Mouse (Mus musculus) limb, embryonic 10.5 days (tissue): ENCODE results near the gene Csnk1g1. TPM values are rescaled to one million over a fixed set of nuclear protein-coding genes. Genes with fewer than 3 reads are reported as not detected.

Experiments
- DNase-seq: peaks from one replicate; pipeline ENCODE4 v3.0.0-alpha.2; 2017; ENCODE audit warnings: low spot score
- H3K27ac ChIP-seq: fragments of 300-500 bp; sonication (generic); 2 replicates; pipeline ENCODE4 v1.5.1; 2016; ENCODE audit warnings: mild to moderate bottlenecking
- H3K27me3 ChIP-seq: fragments of 300-500 bp; sonication (generic); 2 replicates; pipeline ENCODE4 v1.6.1; 2016; ENCODE audit warnings: low read depth, mild to moderate bottlenecking; ENCODE audit not compliant: poor library complexity, severe bottlenecking
- H3K36me3 ChIP-seq: fragments of 300-500 bp; sonication (generic); 2 replicates; pipeline ENCODE4 v1.6.1; 2016; ENCODE audit warnings: mild to moderate bottlenecking, moderate library complexity
- H3K4me1 ChIP-seq: fragments of 300-500 bp; sonication (generic); 2 replicates; pipeline ENCODE4 v1.6.1; 2016
- H3K4me3 ChIP-seq: fragments of 300-500 bp; sonication (generic); 2 replicates; pipeline ENCODE4 v1.5.1; 2016; ENCODE audit warnings: mild to moderate bottlenecking, moderate library complexity
- H3K9me3 ChIP-seq: fragments of 300-500 bp; sonication (generic); replicated peaks from 2 replicates; pipeline ENCODE4 v1.6.1; 2016; ENCODE audit warnings: mild to moderate bottlenecking
- WGBS: fragments of 180-500 bp; shearing (Covaris S2); methylation state at CpG from one replicate; pipeline ENCODE4 v1.1.7; 2016; 5-methylcytosine and 5-hydroxymethylcytosine counted together
- polyA plus RNA-seq: library from polyadenylated mRNA; unstranded; fragments of >200 nt; fragmentation: Nextera tagmentation; extraction: Ambion mirVana; gene quantifications from 2 replicates; pipeline ENCODE4 v1.2.1, GENCODE M21; 2016

The Csnk1g1 gene
- polyA plus RNA-seq, 1 experiment from 2014 or later: 15.4 TPM

- peak overlapping the region; percentile 95 for H3K27ac ChIP-seq
- WGBS: 37% methylated on average over 4 of the region's 4 CpGs
These were observed 152.3 kb downstream of the Csnk1g1 start for GRCm38 (mm10) chr9:66060986-66061385.

GRCm38 (mm10) chr9:66061656-66062055 lies 152.9 kb downstream of the Csnk1g1 start:
- Histone ChIP-seq H3K27me3 (peaks cover 7% of the 10 kb centered on the region; the same call in 1 of the 2 replicates), H3K27ac (0 out of 2 replicates have a peak overlapping the region, but pooled peaks have one; percentile 95), H3K4me3 (peak overlapping the region; percentile 89), H3K4me1 (peaks cover 22% of the 10 kb centered on the region), H3K9me3 (no peaks in the 10 kb centered on the region), H3K36me3 (peaks cover 50% of the 10 kb centered on the region)
- WGBS: 92% methylated on average over 3 of the region's 3 CpGs
- DNase-seq: no peak

More at GRCm38 (mm10) chr9:66060986-66061385, 152.3 kb downstream of the Csnk1g1 start:
- Histone ChIP-seq H3K27me3 (peaks cover under 1% of the 10 kb centered on the region; the same call in 1 of the 2 replicates), H3K9me3 (no peaks in the 10 kb centered on the region), H3K4me1 (peaks cover 22% of the 10 kb centered on the region), H3K4me3 (peak overlapping the region; percentile 89), H3K36me3 (peaks cover 43% of the 10 kb centered on the region)
- no peak for DNase-seq

- Histone ChIP-seq H3K4me1 (peaks cover 26% of the 10 kb centered on the region), H3K4me3 (no peak overlapping the region), H3K27me3 (peaks cover 25% of the 10 kb centered on the region), H3K27ac (no peak overlapping the region), H3K36me3 (peaks cover 62% of the 10 kb centered on the region), H3K9me3 (no peaks in the 10 kb centered on the region)
- DNase-seq: no peak
- WGBS: 90% methylated on average over 3 of the region's 3 CpGs
These were observed 154.7 kb downstream of the Csnk1g1 start for GRCm38 (mm10) chr9:66063446-66063845.

- Histone ChIP-seq H3K4me1 (peaks cover 27% of the 10 kb centered on the region), H3K27ac (no peak overlapping the region), H3K27me3 (peaks cover 33% of the 10 kb centered on the region), H3K4me3 (no peak overlapping the region), H3K9me3 (no peaks in the 10 kb centered on the region), H3K36me3 (peaks cover 62% of the 10 kb centered on the region)
- 98% methylated on average over 11 of the region's 11 CpGs for WGBS
- DNase-seq: peak; percentile 24
These were observed 155.6 kb downstream of the Csnk1g1 start for GRCm38 (mm10) chr9:66064316-66064715.

GRCm38 (mm10) chr9:66066791-66067190 lies 158.1 kb downstream of the Csnk1g1 start:
- H3K36me3 ChIP-seq: peaks cover 58% of the 10 kb centered on the region
- WGBS: 85% methylated on average over 3 of the region's 3 CpGs
- no peak overlapping the region for H3K27ac ChIP-seq
- H3K9me3 ChIP-seq: no peaks in the 10 kb centered on the region
- peaks cover 49% of the 10 kb centered on the region for H3K27me3 ChIP-seq
- no peak overlapping the region for H3K4me3 ChIP-seq
- no peak for DNase-seq
- H3K4me1 ChIP-seq: peaks cover 21% of the 10 kb centered on the region

- WGBS: 15% methylated on average over 5 of the region's 5 CpGs
- H3K27me3 ChIP-seq: peaks cover 49% of the 10 kb centered on the region
These were observed 158.8 kb downstream of the Csnk1g1 start for GRCm38 (mm10) chr9:66067542-66067941.

GRCm38 (mm10) chr9:66068056-66068455 lies 159.3 kb downstream of the Csnk1g1 start:
- 65% methylated on average over 4 of the region's 4 CpGs for WGBS
- Histone ChIP-seq H3K27me3 (peaks cover 49% of the 10 kb centered on the region), H3K27ac (no peak overlapping the region), H3K4me1 (peaks cover 21% of the 10 kb centered on the region), H3K9me3 (no peaks in the 10 kb centered on the region), H3K4me3 (no peak overlapping the region), H3K36me3 (peaks cover 46% of the 10 kb centered on the region)
- no peak for DNase-seq

More at GRCm38 (mm10) chr9:66067542-66067941, 158.8 kb downstream of the Csnk1g1 start:
- peak; percentile 48 for DNase-seq
- Histone ChIP-seq H3K27ac (no peak overlapping the region), H3K4me1 (peaks cover 21% of the 10 kb centered on the region), H3K36me3 (peaks cover 51% of the 10 kb centered on the region), H3K4me3 (no peak overlapping the region), H3K9me3 (no peaks in the 10 kb centered on the region)

- DNase-seq: peak; percentile 59
These were observed 160.3 kb downstream of the Csnk1g1 start for GRCm38 (mm10) chr9:66068971-66069391.

GRCm38 (mm10) chr9:66069583-66069982 lies 160.9 kb downstream of the Csnk1g1 start, which contains the start of gene Snx22:
Snx22 (minus strand) TSS chr9:66069719.
- Histone ChIP-seq H3K9me3 (no peaks in the 10 kb centered on the region), H3K27ac (peak within 1 kb of the TSS; percentile 74), H3K36me3 (peaks cover 31% of the 10 kb centered on the region), H3K4me1 (peaks cover 21% of the 10 kb centered on the region), H3K27me3 (peaks cover 49% of the 10 kb centered on the region), H3K4me3 (peak within 1 kb of the TSS; percentile 64)
- DNase-seq: peak; percentile 84
- WGBS: under 1% methylated on average over 22 of the region's 22 CpGs

More at GRCm38 (mm10) chr9:66068971-66069391, 160.3 kb downstream of the Csnk1g1 start:
- Histone ChIP-seq H3K27me3 (peaks cover 49% of the 10 kb centered on the region), H3K27ac (peak overlapping the region; percentile 74), H3K4me3 (peak overlapping the region; percentile 64), H3K4me1 (peaks cover 21% of the 10 kb centered on the region), H3K9me3 (no peaks in the 10 kb centered on the region), H3K36me3 (peaks cover 37% of the 10 kb centered on the region)
- under 1% methylated on average over 30 of the region's 30 CpGs for WGBS

GRCm38 (mm10) chr9:66070151-66070550 lies 161.4 kb downstream of the Csnk1g1 start:
- no peak for DNase-seq
- H3K27ac ChIP-seq: no peak overlapping the region; the same call in 1 of the 2 replicates
- H3K4me3 ChIP-seq: peak overlapping the region; percentile 64; the same call in 1 of the 2 replicates
- H3K27me3 ChIP-seq: peaks cover 49% of the 10 kb centered on the region
- peaks cover 28% of the 10 kb centered on the region for H3K36me3 ChIP-seq
- H3K4me1 ChIP-seq: peaks cover 21% of the 10 kb centered on the region
- no peaks in the 10 kb centered on the region for H3K9me3 ChIP-seq
- 90% methylated on average over 5 of the region's 5 CpGs for WGBS

GRCm38 (mm10) chr9:66072754-66073153 lies 164.0 kb downstream of the Csnk1g1 start:
- WGBS: 86% methylated on average over 7 of the region's 7 CpGs
- peaks cover 19% of the 10 kb centered on the region for H3K4me1 ChIP-seq
- H3K27me3 ChIP-seq: peaks cover 31% of the 10 kb centered on the region
- DNase-seq: no peak
- H3K27ac ChIP-seq: no peak overlapping the region
- no peak overlapping the region for H3K4me3 ChIP-seq
- H3K36me3 ChIP-seq: peaks cover 2% of the 10 kb centered on the region; the same call in 1 of the 2 replicates
- H3K9me3 ChIP-seq: no peaks in the 10 kb centered on the region

- WGBS: 76% methylated on average over 3 of the region's 3 CpGs
These were observed 169.3 kb downstream of the Csnk1g1 start for GRCm38 (mm10) chr9:66078072-66078471.

GRCm38 (mm10) chr9:66078493-66078892 lies 169.8 kb downstream of the Csnk1g1 start:
- 8% methylated on average over 14 of the region's 14 CpGs for WGBS
- peaks cover 9% of the 10 kb centered on the region for H3K4me1 ChIP-seq
- H3K9me3 ChIP-seq: no peaks in the 10 kb centered on the region
- H3K36me3 ChIP-seq: no peaks in the 10 kb centered on the region
- peak overlapping the region; percentile 72 for H3K27ac ChIP-seq
- DNase-seq: peak; percentile 50
- H3K4me3 ChIP-seq: 0 out of 2 replicates have a peak overlapping the region, but pooled peaks have one; percentile 20
- H3K27me3 ChIP-seq: peaks cover 5% of the 10 kb centered on the region; the same call in 1 of the 2 replicates

More at GRCm38 (mm10) chr9:66078072-66078471, 169.3 kb downstream of the Csnk1g1 start:
- Histone ChIP-seq H3K4me1 (peaks cover 9% of the 10 kb centered on the region), H3K27ac (peak overlapping the region; percentile 72), H3K27me3 (peaks cover 5% of the 10 kb centered on the region; the same call in 1 of the 2 replicates), H3K36me3 (no peaks in the 10 kb centered on the region), H3K4me3 (0 out of 2 replicates have a peak overlapping the region, but pooled peaks have one; percentile 20), H3K9me3 (no peaks in the 10 kb centered on the region)
- no peak for DNase-seq
